Mouse (Mus musculus): ENCODE results near the gene St6galnac4. TPM values are rescaled to one million over a fixed set of nuclear protein-coding genes. Genes with fewer than 3 reads are reported as not detected.

St6galnac4 gene
- polyA plus RNA-seq, 1 experiment from 2014 or later, result 15.9 TPM

DNA sequence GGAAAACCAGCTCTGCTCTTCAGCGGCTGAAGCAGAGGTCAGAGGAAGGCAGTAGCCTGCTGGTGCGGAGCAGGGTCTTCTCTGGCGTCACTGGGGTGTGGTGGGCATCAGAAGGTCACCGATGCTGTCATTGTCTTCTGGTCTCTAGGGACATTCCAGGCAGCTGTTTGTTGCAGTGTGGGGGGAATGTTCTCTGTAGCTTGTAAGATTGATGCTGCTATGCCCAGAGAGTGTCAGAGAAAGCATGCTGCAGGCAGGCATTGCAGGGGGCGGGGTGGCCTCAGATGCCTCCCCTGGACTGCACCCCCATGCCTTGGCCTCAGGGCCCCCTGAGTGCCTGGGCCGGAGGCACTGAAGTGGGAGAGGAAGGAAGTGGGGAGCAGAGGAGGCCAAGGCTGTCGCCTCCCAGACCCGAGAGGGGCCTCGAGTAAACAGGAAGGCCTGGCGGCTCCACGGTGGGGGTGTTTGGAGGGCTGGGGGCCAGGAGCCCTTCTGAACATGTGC, 50.9 kb downstream of the St6galnac4 start:
- H3K4me3 ChIP-seq, result peak overlapping the region; percentile 7; the same call in 1 of the 2 replicates
- H3K27me3 ChIP-seq (ENCODE audit: low read depth, poor library complexity, severe bottlenecking), result no peaks in the 10 kb centered on the region
- no peak for DNase-seq (ENCODE audit: low spot score)
- 52% methylated on average over 11 of the region's 11 CpGs for WGBS
- peak overlapping the region; percentile 79 for H3K27ac ChIP-seq (replicated peaks)
- H3K4me1 ChIP-seq, result peaks cover 26% of the 10 kb centered on the region
- H3K9me3 ChIP-seq (replicated peaks), result no peaks in the 10 kb centered on the region
- peaks cover 4% of the 10 kb centered on the region; the same call in 1 of the 2 replicates for H3K36me3 ChIP-seq

DNA sequence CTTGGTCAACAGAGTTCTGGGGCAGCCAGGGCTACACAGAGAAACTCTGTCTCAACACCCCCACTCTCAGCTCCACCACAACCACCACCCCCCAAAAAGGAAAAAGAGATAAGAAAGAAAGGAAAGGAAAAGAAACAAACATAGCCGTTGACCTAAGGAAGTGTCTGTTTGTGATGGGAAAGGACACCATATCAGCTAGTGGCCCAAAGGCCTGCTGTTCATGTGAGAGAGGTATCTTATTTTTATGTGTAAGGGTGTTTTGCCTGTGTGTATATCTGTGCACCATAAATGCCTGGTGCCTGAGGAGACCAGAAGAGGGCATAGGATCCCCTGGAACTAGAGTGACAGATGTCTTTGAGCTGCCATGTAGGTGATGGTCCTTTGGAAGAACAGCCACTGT, 52.7 kb downstream of the St6galnac4 start:
- Histone ChIP-seq H3K27ac (replicated peaks) (no peak overlapping the region), H3K4me1 (peaks cover 17% of the 10 kb centered on the region), H3K27me3 (ENCODE audit: low read depth, poor library complexity, severe bottlenecking) (no peaks in the 10 kb centered on the region), H3K4me3 (no peak overlapping the region), H3K9me3 (replicated peaks) (no peaks in the 10 kb centered on the region), H3K36me3 (no peaks in the 10 kb centered on the region)
- no peak for DNase-seq (ENCODE audit: low spot score)
- 93% methylated on average over 1 of the region's 1 CpGs for WGBS

DNA sequence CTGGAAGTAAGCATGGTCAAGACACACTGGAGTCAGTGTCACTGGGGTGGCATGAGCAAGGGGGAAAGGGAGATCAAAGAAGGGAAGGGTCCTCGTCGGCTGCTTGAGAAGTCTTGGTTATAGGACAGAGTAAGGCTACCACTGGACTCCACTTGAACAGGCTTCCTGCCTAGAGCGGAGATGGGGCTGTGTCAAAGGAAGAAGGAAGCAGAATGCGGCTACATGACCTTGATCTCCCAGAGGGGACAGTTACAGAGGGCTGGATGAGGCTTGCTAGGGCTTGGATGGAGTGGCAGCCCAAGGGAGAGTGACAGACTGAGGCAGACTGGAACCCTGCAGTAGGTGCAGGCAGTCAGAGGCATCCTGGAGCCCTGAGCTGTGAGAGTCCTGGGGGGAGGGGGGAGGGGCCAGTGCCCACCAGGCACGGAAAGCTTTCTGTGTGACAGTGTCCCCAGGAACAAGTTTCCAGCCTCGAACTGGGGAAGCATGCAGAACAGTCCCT, 53.7 kb downstream of the St6galnac4 start:
- H3K9me3 ChIP-seq (replicated peaks), result no peaks in the 10 kb centered on the region
- no peak overlapping the region for H3K4me3 ChIP-seq
- no peaks in the 10 kb centered on the region for H3K36me3 ChIP-seq
- peaks cover 21% of the 10 kb centered on the region for H3K4me1 ChIP-seq
- H3K27ac ChIP-seq (replicated peaks), result 0 out of 2 replicates have a peak overlapping the region, but pooled peaks have one; percentile 33
- no peaks in the 10 kb centered on the region for H3K27me3 ChIP-seq (ENCODE audit: low read depth, poor library complexity, severe bottlenecking)
- WGBS, result 68% methylated on average over 6 of the region's 6 CpGs
- DNase-seq (ENCODE audit: low spot score), result no peak

DNA sequence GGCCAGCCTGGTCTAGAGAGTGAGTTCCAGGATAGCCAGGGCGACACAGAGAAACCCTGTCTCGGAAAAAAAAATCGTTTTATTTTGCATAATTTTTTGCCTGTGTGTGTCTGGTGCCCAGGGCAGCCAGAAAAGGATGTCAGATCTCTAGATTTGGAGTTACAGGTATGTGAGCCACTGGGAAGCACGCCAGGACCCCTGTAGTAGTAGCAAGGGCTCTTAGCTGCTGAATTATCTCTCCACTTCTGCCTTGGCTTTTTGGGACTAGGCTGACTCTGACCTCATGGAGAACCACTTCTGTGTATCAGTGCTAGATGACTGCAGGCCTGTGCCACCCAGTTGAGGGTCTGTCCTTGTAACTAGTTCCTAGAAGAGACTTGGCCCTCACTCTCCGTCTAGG, 54.9 kb downstream of the St6galnac4 start:
- 77% methylated on average over 5 of the region's 5 CpGs for WGBS
- Histone ChIP-seq H3K27ac (replicated peaks) (no peak overlapping the region), H3K36me3 (no peaks in the 10 kb centered on the region), H3K4me1 (peaks cover 33% of the 10 kb centered on the region), H3K27me3 (ENCODE audit: low read depth, poor library complexity, severe bottlenecking) (no peaks in the 10 kb centered on the region), H3K9me3 (replicated peaks) (no peaks in the 10 kb centered on the region), H3K4me3 (no peak overlapping the region)
- DNase-seq (ENCODE audit: low spot score), result no peak

DNA sequence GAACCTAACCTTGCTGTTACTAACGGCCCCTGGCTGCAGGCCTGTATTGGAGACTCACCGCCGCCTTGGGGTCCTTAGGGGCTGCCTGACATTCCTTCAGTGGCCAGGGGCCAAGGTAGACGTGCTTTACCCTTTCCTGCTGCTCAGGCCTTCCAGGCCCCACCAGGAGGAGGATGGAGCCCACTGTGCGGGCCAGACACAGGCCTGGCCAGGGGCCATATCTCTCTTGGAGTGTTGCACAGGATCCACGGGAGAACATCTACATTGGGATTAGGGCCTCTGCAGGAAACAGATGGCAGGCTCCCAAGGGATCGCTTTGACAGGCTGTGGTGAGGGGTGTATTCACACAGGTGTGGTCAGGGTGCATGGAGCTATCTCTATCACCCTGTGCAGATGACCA, 55.9 kb downstream of the St6galnac4 start:
- Histone ChIP-seq H3K27ac (replicated peaks) (peak overlapping the region; percentile 14; the same call in 1 of the 2 replicates), H3K27me3 (ENCODE audit: low read depth, poor library complexity, severe bottlenecking) (no peaks in the 10 kb centered on the region), H3K36me3 (no peaks in the 10 kb centered on the region), H3K9me3 (replicated peaks) (no peaks in the 10 kb centered on the region), H3K4me1 (peaks cover 30% of the 10 kb centered on the region), H3K4me3 (no peak overlapping the region)
- 80% methylated on average over 7 of the region's 7 CpGs for WGBS
- DNase-seq (ENCODE audit: low spot score), result no peak

DNA sequence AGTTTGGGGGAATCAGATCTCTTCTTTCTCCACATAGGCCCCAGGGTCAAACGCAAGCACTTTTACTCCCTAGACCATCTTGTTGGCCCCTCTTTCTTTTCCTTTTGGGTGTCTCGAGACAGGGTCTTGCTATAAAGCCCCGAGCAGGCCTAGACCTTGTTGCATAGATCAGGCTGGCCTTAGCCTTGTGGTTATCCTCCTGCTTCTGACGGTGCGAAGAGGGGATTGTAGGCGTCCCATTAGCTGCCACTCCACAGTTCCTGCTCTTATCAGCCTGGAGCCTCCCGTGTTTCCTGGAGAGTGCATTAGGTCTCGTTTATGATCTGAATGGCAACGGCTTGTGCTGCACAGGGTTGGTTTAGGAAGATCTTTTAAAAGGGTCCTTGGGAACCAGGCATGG, 57.2 kb downstream of the St6galnac4 start:
- Histone ChIP-seq H3K4me1 (peaks cover 26% of the 10 kb centered on the region), H3K27ac (replicated peaks) (0 out of 2 replicates have a peak overlapping the region, but pooled peaks have one; percentile 10), H3K4me3 (no peak overlapping the region), H3K9me3 (replicated peaks) (no peaks in the 10 kb centered on the region), H3K27me3 (ENCODE audit: low read depth, poor library complexity, severe bottlenecking) (no peaks in the 10 kb centered on the region), H3K36me3 (no peaks in the 10 kb centered on the region)
- no peak for DNase-seq (ENCODE audit: low spot score)
- 87% methylated on average over 9 of the region's 9 CpGs for WGBS

DNA sequence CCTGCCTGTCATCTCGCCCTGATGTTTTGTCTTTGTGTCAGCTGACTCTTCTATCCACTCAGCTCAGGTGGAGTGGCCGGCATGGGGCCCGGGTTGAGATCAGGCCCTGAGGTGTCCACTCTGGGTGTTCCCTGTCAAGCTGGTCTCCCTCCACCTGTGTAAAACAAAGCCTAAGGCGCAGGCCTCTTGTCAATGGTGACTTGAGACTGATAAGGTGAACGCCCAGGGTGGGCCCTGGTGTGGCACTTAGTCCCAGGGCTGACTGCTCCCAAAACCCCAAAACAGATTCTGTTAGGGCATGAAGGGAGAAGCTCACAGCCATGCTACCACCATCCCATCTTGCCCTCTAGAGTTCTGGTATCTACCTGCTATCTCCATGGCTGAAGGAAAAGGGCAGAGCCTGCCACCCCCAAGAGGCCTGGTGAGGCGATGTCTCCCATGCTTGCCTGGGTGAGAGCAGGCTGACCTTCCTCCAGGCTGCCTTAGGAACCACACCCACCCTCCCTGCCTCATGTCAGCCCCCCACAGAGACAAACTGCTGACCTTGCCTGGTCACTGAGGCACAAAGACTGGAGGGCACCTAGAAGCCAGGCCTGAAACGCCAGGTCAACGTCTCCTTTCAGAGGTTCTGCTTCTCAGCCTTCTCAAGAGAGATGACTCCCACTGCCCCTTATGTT, 58.0 kb downstream of the St6galnac4 start:
- no peaks in the 10 kb centered on the region for H3K9me3 ChIP-seq (replicated peaks)
- no peak for DNase-seq (ENCODE audit: low spot score)
- H3K4me1 ChIP-seq, result peaks cover 26% of the 10 kb centered on the region
- H3K4me3 ChIP-seq, result no peak overlapping the region
- 82% methylated on average over 8 of the region's 8 CpGs for WGBS
- H3K27me3 ChIP-seq (ENCODE audit: low read depth, poor library complexity, severe bottlenecking), result no peaks in the 10 kb centered on the region
- peak overlapping the region; percentile 34; the same call in 1 of the 2 replicates for H3K27ac ChIP-seq (replicated peaks)
- H3K36me3 ChIP-seq, result no peaks in the 10 kb centered on the region

DNA sequence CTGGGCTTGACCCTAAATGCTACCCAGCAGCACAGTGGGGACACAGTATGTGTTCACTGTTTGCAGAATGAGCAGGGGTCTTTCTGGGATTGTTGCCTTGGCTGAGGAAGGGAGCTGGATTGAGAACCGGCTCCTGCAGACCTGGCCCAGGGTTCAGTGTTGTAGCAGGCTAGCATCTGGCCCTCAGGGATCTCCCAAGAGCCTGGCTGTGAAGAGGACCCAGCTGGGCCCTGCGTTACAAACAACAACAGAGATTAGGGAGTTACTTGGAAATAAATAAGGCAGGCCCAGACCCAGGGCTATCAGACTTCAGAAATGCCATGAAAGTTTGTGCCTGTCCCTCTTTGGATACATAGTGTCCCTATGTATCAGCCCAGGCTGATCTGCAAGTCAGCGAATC, 58.8 kb downstream of the St6galnac4 start:
- no peak for DNase-seq (ENCODE audit: low spot score)
- 70% methylated on average over 3 of the region's 3 CpGs for WGBS
- Histone ChIP-seq H3K9me3 (replicated peaks) (no peaks in the 10 kb centered on the region), H3K27me3 (ENCODE audit: low read depth, poor library complexity, severe bottlenecking) (no peaks in the 10 kb centered on the region), H3K4me3 (no peak overlapping the region), H3K36me3 (no peaks in the 10 kb centered on the region), H3K27ac (replicated peaks) (peak overlapping the region; percentile 7; the same call in 1 of the 2 replicates), H3K4me1 (peaks cover 23% of the 10 kb centered on the region)

DNA sequence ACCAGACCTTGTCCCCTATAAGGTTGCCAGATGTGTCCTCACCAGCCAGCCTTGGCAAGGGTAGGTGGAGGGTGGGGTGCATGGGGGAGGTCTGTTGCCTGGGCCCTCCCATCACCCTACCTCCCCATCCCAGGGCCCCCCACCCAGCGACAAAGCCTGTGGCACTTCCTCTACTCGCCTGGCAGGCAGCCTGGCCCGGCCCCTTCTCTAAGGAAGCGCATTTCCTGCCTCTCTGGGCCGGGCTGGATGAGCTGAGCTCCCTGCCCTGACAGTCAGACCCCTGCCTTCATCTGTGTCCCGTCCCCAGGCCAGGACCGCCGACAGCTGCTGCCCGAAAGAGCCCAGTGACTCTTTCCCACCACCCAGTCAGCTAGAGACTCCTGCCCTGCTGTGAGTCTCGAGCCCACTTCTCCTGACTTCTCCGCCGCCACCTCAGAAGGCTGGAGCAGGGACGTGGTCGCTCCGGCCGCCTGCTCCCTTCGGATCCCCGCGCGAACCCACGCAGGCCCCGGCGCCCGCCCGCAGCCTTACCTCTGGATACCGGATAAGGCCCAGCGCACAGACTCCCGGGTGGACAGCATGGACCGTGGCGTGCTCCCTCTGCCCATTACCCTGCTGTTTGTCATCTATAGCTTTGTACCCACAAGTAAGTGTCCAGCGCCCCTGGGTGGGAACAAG, 59.6 kb downstream of the St6galnac4 start, which contains the start of gene Eng:
Gene Eng (plus strand): TSS at position 217 of the 678 bp plus-strand sequence.
- DNase-seq (ENCODE audit: low spot score), result no peak
- Histone ChIP-seq H3K36me3 (no peaks in the 10 kb centered on the region), H3K4me3 (peak within 1 kb of the TSS; percentile 38), H3K27ac (replicated peaks) (peak within 1 kb of the TSS; percentile 72), H3K9me3 (replicated peaks) (no peaks in the 10 kb centered on the region), H3K4me1 (peaks cover 24% of the 10 kb centered on the region), H3K27me3 (ENCODE audit: low read depth, poor library complexity, severe bottlenecking) (no peaks in the 10 kb centered on the region)
- 59% methylated on average over 31 of the region's 31 CpGs for WGBS

DNA sequence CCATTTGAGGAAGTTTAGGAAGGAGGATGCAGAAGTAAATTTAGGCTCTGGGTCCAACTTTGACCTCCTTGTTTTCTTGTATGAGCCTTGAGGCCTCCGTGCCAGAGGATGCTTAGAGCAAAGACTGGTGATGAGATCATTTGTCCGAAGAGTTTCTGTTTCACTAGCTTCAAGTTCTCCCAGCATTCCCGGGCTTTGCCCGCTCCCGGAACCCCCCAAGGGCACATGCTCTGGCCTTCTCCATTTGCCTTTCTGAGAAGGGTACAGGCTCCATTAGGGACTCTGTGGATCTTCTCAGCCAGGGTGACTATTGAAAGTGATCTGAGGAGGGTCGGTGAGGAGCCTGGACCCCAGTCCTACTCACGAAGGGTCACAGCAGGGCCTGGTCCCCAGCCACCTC, 60.5 kb downstream of the St6galnac4 start:
- no peak for DNase-seq (ENCODE audit: low spot score)
- no peaks in the 10 kb centered on the region for H3K36me3 ChIP-seq
- H3K27ac ChIP-seq (replicated peaks), result 0 out of 2 replicates have a peak overlapping the region, but pooled peaks have one; percentile 38
- WGBS, result 91% methylated on average over 7 of the region's 7 CpGs
- peak overlapping the region; percentile 38 for H3K4me3 ChIP-seq
- H3K4me1 ChIP-seq, result peaks cover 25% of the 10 kb centered on the region
- H3K27me3 ChIP-seq (ENCODE audit: low read depth, poor library complexity, severe bottlenecking), result no peaks in the 10 kb centered on the region
- H3K9me3 ChIP-seq (replicated peaks), result no peaks in the 10 kb centered on the region

Data from midbrain, embryonic 10.5 days (tissue).